Mouse (Mus musculus) kidney, postnatal 10 days (tissue): ENCODE results near the gene Cux2.
A peak's percentile ranks its signal among the peaks of the same experiment; 100 is the strongest.

Experiments
- DNase-seq: peaks from one replicate; pipeline ENCODE4 v3.0.0; 2021; ENCODE audit warnings: mixed read lengths

Gene Cux2

DNA sequence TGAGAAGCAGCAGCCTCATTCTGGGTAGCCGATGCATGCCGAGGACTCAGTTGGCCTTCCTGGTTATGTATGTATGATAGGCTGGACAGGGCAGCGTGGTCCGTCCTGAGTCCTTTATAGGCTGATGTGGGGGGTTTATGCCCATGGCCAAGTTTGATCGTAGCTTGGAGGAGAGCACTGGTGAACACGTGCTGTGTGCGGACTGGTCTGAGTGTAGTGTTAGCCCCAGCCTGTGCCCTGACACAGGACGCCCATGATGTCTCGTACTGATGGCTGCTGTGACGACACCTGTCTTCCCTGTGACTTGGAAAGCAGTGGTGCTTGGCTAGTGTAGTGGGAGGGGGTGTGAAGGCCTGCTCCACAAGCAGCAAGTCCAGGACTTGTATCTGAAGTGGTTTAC, 236.2 kb downstream of the Cux2 start:
- no peak for DNase-seq

GRCm38 (mm10) chr5:121812526-121813243, 237.2 kb downstream of the Cux2 start:
- DNase-seq, result no peak

GRCm38 (mm10) chr5:121811485-121811931, 238.4 kb downstream of the Cux2 start:
- no peak for DNase-seq

GRCm38 (mm10) chr5:121810331-121811151, 239.4 kb downstream of the Cux2 start:
- DNase-seq, result no peak

DNA sequence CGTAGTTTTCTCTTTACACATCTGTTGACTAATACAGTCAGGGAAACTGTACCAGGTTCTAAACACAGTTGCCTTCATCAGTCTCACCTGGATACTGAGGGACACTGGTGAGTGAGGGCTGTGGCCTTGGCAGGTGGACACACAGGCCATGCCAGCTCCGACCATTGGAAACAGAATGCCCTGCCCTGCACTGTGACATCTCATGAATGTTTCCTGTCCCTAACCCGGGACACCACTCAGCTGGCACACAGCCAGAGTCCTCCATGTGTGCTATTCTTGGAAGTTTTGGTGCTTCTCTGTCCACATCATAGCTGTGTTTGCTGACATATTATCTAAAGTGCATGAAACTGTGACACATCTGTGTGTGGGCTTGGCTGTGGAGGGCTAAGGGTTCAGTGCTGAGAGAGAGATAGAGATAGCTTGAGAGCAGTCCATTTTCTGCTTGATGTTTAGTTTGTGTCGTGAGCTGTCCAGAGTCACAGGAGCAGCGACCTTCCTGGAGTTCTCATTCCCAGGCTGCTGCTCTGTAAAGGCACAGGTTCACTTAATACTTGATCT, 240.2 kb downstream of the Cux2 start:
- DNase-seq, result peak; percentile 76

DNA sequence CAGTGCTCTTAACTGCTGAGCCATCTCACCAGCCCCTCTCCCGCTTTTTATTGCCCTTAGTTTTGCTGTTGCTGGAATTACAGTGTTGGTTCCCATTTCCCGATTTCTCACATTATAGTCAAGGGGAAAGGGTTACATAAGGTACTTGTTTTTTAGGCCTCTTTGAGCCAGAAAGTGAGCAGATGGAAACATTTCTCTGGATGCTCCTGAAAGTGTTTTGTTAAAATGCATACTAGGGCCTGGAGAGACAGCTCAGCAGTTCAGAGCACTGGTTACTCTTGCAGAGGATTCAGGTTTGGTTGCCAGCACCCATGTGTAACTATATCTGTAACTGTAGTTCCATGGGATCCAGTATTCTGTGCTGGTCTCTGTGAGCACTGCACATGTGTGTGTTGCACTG, 241.7 kb downstream of the Cux2 start:
- no peak for DNase-seq

GRCm38 (mm10) chr5:121807186-121807585, 242.7 kb downstream of the Cux2 start:
- no peak for DNase-seq
